Mouse (Mus musculus): ENCODE measurements around the gene Ifitm10.
A peak's percentile ranks its signal among the peaks of the same experiment; 100 is the strongest.

Gene Ifitm10

DNA sequence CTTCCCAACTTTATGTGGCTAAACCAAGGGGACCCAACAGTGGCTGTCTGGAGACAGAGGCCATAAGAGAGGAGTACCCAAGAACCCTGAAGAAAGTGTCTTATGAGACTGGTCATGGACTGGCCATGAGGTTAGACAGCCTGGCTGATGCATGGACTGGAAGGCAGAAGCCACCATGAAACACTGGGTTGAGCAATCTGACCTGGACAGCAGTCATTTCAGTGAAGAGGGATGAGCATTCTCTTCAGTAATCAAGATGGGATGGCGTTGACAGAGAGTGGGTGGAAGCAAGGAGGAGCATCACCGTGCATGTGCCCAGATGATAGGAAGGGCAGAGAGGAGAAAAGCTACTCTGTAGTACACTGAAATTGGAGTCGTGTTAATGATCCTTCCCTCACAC is 17.6 kb upstream of the Ifitm10 start:
- no peak for DNase-seq (ENCODE audit: low read depth, low spot score)

DNA sequence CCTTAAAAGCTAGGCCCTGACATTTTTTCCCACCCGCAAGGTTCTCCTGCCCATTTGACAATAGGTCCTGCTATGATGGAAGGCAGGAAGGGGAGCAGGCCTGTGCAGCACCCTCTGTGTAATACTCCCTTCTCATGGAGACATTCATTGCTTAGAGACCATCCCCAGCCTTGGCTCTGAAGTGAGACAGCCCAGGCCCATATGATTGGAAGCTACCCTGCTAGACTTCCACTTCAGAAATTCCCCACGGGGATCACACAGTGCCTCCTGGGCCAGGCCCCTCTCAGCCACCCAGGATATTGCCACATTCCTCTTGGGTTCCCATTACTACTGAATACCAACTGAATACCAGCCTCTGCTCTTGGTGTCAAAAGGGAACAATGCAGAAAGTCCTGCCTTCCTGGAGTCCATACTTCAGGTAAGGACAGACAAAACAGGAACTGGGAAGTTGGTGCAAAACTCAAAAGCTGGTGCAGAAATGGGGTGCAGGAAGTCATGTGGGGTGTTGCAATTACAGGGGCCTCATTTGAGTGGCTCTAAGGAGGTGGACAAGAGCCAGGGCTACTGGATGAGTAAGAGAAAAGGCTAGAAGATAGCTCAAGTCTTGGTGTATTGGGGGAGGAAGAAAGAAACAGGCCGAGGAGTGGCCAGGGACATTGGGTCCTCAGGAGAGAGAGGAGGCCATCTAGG is 16.6 kb upstream of the Ifitm10 start:
- no peak for DNase-seq (ENCODE audit: low read depth, low spot score)

DNA sequence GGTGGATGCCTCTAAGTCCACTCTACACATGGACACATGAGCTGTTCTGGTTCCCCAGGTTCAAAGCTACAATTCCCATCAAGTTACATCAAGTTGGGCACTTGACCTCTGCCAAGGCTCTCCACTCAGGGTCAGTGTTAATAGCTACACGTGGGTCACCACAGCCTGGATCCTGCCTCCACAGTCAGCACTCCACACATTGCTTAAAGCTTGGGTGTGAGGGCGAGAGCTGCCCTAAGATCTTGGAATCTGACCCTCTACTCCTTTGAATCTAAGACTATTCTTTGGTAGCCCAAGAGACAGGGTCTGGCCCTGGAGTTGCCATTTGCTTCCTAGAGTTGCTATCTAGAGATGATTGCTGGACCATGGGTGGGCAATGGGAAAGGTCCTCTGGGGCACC is 15.2 kb upstream of the Ifitm10 start:
- no peak for DNase-seq (ENCODE audit: low read depth, low spot score)

DNA sequence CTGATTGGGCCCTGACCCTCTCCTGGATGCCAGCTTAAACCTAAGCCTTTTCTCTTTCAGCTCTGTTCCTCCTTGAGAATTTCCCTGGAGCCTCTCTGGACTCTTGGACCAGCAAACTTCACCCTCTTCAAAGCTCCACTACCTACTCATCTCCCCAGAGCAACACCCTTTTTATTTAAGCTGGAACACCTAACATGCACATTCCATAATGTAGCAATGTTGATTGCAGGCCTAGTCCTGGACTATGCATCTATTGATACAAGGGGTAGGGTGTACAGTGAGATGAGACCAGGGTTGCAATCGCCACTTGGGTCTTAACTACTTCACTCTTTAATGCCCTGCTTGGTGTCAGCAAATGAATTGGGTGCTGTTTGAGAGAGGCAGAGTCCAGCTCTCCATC is 14.6 kb upstream of the Ifitm10 start:
- no peak for DNase-seq (ENCODE audit: low read depth, low spot score)

DNA sequence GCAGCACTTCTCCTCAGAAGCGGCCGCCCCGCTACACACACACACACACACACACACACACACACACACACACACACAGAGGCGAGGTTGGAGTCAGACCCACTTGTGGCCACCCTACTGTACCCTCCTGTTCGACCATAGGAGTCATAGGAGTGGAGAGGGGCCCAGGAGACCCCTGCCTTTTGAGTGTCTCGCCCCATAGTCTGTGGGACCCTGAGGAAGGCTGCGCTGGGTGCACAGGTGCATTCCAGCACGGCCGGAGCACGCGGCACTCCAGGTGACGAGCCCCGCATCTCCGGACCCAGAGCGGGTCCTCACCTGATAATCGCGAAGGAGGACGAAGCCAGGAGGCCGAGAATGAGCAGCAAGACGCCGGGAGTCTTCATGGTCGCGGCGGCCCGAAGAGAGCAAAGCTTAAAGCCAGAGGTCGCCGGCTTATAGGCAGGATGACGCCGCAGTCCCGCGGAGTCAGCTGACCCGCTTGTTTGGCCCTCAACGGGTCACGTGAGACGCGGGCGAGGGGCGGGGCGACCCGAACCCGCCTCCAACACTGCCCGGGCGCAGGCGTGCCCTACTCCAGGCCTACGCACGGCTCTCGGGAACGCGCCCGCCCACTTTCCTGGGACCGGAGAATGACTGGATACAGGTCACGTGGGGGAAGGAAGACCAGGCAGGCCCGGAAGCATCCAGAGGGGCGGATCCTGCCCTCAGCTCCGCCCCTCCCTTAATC is 14.0 kb upstream of the Ifitm10 start, which contains the start of gene Ctsd:
Gene Ctsd, minus strand, starts transcription at position 620 of the 730 bp plus-strand sequence.
- DNase-seq (ENCODE audit: low read depth, low spot score), result peak; percentile 99

DNA sequence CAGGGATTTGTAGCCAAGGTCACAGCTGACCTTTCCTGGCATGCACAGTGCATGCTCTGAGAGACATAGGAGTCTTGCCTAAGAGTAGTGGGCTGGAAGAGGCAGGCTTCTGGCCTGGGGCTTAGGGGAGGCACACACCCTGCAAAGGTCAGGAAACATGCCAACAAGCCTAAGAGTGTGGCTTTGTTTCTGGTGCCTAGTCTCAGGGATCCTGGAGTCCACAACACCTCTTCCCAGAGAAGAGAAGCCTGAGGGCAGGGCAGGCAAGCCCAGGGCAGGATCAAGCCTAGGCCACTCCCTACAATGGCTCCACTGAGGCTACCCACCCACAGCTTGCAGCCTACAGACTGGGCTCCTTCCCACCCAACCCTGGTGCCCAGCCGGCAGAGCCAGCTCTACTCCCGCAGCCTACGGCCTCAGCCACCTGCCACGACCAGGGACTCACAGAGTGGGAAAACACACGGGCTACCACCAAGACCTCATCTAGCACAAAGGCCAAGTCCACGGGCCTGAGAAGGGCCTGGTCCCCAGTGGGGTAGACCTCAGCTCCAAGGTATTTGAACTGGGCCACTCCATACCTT is 13.2 kb upstream of the Ifitm10 start:
- peak; percentile 61 for DNase-seq (ENCODE audit: low read depth, low spot score)

DNA sequence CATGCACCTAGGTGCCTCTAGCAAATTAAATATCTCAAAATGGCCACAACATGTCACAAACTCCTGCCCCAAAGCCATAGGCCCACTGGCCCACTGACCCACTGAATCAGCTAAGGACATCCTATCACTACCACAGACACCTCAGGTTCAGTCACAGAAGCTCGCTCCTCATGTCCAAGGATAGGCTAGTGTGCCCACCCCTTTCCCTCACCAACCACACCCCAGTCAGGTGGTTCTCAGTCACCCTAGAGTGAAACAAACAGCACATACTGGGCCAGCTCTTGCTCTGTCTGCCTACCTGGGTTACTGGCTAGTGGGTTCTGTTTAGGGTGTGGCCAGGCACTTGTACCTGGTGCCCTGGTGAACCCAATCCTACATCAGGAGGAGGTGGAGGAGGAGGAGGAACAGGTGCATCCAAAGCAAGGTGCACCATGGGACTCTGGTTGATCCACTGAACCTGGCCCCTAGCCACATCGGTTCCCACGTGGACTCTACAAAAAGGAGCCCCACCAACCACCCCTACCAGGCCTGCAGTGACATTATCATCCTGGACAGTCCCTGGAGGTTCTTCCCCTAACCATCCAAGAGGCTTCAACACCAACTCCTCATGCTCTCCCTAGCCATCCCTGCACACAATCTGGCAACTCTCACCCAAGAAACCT is 12.3 kb upstream of the Ifitm10 start:
- no peak for DNase-seq (ENCODE audit: low read depth, low spot score)

DNA sequence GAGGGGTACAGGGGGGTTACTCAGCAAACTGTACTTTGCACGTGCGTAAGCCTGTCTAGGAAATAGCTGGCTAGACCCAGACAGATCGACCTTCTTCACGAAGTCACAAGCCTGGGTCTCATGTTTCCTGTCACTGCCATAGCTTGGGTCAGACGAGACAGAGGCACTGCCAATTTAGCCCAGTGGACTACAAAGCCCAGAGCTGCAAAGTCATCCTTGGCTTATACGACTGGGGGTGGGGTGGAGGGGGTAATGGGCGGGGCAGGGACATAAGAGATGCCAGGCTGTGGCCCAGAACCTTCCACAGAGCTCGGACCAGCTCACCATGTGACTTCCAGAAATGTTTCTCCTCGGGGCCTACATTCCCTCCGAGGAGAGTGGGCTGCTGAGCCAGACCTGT is 10.8 kb upstream of the Ifitm10 start:
- no peak for DNase-seq (ENCODE audit: low read depth, low spot score)

DNA sequence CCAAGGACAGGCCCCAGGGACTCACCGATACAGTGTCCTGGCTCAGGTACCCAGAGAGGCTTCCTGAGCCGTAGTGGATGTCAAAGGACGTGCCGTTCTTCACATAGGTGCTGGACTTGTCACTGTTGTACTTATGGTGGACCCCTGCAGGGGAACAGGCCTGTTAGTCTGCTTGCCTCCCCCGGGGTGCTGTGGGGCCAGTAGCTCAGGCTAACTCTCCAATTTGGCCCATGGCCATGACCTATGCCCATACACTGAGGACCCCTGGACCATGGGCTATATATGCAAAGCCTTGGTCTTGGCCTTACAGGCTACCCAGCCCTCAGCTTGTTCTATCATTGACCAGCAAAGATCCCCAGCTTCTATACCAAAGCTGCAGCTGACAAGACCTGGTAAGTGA is 9.0 kb upstream of the Ifitm10 start, which contains the start of gene Gm49369:
Gene Gm49369, minus strand, starts transcription at position 101 of the 400 bp plus-strand sequence.
- DNase-seq (ENCODE audit: low read depth, low spot score), result no peak

DNA sequence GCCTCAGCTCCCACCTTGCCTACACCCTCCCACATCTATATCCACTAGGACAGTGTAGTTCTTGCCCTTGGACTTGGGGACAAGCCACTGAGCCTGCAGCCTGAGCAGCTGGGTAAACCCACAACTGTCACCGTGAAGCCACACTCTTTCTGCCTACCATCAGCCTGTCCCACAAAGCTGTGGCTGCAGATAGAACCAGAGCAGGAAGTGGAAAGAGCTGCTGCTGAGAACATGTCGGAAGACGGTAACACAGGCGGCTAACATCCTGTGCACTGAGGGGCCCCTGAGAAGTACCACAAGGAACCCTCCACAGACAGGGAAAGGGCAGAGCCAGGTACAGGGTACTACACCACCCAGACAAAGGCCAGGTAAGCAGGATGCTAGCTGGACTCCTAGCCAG is 7.6 kb upstream of the Ifitm10 start:
- no peak for DNase-seq (ENCODE audit: low read depth, low spot score)

DNA sequence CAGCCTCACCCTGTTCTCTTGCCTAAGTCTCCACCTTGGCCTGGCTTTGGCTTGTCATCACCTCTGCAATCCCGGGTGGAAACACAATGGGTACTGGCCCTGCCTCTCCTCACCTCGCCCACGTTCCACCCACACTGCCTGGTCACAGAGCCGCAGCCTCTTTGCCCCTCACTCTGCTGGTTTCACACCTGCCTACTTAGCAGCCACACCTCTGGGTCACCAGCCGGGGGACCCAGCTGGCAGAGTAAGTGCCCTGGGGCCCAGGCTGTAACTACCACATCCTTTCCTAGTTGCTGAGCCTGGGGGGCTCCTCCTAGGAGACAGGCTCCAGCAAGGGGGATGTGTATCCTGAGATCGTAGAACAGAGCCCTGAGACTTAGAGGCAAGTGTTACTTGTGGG is 5.6 kb upstream of the Ifitm10 start:
- DNase-seq (ENCODE audit: low read depth, low spot score), result no peak

DNA sequence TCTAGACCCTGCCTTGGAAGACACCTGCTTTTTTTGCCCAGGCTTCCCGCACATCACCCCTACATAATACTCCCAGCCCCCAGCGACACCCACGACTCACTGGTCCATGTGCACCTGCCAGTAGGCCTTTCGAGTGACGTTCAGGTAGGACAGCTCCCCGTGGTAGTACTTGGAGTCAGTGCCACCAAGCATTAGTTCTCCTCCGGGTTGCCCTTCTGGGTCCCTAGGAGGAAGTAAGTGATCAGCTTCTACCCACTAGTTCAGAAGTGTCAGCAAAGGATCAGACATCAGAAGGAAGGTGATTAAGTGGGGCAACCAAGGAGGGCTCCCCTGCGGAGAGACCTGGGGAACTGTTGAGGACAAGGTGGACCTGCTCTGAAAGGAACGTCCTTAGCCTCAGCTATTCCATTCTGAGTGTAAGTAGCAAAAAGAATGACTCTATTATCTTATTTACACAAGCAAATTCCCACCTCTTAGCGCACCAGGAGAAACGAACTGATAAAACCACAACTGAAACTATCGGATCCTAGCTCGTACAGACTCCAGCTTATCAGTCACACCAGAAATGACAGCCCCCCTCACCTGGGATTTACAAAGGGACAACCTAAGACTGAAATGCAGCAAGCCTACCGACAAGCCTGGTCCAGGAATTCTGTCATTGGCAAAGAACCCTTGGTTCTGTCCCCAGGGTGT is 3.8 kb upstream of the Ifitm10 start:
- no peak for DNase-seq (ENCODE audit: low read depth, low spot score)

DNA sequence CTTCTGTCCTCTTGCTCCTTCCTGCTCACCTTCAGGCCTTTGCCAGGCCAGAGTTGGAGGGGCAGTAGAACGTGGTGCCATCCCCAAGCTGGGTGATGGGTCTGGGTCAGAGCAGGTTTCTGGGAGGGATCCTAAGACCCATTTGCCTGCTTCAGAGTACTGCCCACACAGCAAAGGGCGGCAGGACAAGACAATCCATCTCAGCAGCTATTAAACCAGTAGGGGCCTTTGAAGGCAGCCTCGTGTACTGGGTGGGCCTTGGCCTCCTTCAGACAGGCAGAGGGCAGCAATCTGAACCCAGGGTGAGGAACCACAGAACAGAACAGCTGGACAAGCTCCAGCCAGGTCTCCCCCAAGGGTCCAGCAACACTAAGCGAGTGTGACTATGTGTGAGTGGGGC is 2.5 kb upstream of the Ifitm10 start:
- DNase-seq (ENCODE audit: low read depth, low spot score), result no peak

DNA sequence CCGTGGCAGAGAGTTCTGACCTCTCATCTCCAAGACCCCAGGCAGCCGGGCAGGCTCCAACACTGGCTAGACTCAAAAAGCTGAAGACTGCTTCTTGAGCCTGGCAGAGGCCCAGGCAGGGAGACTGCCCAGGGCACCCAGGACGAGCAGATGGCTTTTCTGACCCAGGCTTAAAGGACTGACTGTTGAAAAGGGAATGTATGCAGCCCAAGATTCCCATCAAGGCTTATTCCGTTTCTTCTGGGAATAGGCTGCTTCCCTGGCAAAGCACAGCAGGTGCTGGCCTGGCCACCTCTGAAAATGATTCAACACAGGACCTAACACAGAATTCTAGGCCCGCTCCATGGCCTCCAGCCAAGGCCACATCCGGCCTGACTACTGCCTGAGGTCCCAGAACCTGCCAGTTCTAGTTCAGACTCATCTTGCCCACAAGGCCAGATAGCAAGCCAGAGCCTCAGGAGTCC is 1.7 kb upstream of the Ifitm10 start:
- no peak for DNase-seq (ENCODE audit: low read depth, low spot score)

DNA sequence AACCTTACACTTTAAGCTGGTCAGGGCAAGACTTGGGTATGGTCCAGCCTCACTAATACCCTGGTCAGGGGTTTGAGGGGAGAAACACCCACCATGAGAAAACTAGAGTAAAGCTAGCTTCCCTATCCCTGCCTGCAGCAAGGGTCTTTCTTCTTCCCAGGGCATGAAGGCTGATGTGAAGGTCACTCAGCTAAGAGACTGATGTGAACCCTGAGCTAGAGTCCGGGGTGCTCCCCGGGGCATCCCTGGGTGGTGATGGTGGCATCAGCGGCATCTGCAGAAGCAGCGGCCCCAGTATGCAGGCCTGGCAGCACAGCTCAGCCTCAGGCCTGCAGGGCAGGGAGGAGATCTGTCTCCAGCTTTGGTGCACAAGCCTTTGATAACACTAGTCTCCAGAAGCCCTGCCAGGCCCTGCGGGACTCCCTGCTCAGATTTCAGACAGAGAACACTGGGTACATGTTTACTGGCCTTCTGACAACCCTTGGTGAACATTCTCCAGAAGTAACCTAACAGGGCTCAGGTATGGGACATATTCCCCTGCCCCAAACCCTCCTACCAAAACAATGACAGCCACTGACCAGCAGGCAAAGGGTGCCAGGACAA is 961 bp upstream of the Ifitm10 start:
- no peak for DNase-seq (ENCODE audit: low read depth, low spot score)

DNA sequence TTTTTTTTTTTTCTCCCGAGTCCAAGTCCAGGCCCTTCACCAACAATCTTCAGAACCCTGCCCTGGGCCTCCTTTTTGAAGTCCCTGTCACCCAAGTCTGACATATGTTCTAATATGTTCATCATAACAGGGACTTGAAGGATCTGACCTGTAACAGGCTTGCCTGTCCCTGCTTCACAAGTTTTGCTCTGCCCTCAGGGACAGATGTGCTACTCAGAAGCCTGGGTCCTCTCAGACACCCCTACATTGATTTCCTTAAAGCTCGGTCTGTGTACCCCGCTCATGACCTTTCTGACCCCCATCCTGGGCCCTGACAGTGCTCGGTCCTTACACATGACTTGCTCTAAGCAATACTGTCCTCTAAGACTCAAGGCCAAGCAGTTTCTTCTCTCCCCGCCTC is 514 bp downstream of the Ifitm10 start:
- DNase-seq (ENCODE audit: low read depth, low spot score), result no peak

DNA sequence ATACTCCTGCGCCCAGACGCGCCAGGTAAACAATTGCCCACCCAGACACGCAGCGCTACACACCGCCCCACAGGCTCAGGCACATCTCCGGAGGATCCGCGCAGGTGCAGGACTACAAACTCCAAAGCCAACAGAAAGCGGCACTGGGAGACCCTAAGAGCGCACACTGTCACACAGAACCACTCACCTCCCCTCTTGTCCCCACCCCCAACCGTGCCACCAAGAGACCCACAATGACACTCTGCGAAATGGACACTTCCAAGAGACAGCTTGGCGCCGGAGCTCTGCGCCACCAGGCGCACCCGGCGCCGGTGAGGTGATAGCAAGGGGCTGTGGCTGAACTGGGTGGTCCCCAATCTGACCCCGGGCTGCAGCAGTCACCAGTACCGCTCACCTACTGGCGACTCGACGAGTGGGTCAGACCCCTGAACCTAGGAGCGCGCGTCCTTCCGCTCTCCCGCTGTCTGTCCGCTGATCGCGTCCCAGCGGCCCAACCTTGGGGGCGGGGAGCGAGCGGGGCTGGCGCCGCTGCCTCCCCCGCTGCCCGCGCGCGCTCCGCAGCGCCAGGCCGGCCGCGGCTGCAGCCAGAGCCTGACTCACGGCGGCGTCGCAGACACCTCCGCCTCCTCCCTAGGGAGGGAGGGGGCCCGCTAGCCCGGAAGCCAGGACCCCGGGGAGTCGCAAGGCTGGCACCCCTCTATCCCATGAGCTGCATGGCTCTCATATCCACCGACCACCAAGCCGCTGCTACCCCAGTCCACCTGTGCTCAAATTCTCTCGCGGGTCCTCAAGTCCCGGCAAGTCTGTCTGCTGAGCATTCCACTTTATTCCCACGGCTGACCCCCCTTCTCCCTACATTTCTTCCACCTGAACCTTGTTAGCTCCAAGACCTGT is 1.5 kb downstream of the Ifitm10 start:
- peak; percentile 36 for DNase-seq (ENCODE audit: low read depth, low spot score)

DNA sequence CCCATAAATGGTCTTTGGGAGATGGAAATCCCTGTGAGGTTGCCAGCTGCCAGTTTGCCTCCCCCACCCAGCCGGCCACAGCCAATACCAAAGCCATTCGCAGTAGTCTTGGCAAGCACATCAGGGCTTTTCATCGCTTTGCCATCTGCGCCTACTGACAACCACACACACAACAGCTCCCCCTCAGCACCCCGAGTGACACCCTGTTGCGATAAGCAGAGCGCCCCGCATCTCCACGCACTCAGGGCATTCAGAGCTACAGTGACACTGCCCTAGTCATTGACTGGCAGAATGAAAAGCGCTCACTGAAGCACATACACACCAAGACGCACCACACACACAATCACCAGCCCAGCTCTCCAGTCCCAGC is 2.2 kb downstream of the Ifitm10 start:
- DNase-seq (ENCODE audit: low read depth, low spot score), result no peak

DNA sequence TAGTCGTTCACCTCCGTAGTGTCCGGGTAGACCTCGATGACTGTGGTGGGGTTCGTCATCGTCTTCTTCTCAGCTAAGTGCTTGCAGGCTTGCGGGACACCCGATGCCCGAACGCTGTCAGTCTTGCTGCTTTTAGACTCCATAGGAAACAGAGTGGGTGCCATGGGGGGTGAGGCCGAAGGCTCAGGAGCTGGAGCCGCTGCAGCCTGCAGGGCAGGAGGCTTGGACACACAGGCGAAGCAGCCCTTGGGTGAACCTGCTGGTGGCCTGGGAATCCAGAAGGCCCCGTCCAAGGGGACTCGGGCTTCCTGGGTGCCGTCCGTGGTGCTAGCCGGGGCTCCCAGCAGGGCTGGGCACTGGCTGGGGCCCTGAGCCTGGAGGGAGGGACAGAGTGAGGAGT is 2.6 kb downstream of the Ifitm10 start:
- DNase-seq (ENCODE audit: low read depth, low spot score), result no peak

DNA sequence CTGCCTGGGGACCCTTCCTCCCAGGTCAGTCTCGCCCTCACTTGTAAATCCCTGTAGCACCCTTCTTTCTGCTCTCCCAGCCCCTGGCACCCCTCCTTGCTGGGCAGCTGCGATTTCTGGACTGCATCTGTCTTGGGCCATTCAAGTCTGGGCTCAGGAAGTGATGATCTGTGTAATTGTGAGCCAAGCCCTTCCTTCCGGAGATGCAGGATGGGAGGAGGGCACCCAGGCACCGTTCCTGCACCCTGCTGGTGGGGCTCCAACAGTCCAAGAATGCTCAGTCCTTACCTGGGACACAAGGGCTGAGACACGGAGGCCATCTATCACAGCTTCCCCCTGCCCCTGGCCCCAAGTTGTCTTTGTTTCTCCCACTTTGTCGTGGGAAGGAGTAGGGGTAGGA is 3.7 kb downstream of the Ifitm10 start:
- no peak for DNase-seq (ENCODE audit: low read depth, low spot score)

Measured in ZHBTc4 (cell line).